Mouse (Mus musculus): ENCODE data around the gene Gzf1. TPM values are rescaled to one million over a fixed set of nuclear protein-coding genes. Genes with fewer than 3 reads are reported as not detected.

Gene Gzf1
- total and polyA plus RNA-seq, 2 experiments from 2014 or later: 14.3 to 40.1 TPM

- no peak for DNase-seq (ENCODE audit: low spot score)
- H3K4me3 ChIP-seq (ENCODE audit: low read depth, low read length): no peak overlapping the region
- WGBS: 41% methylated on average over 3 of the region's 3 CpGs
- H3K9ac ChIP-seq (replicated peaks; ENCODE audit: low read depth, low read length): no peak overlapping the region
- no peaks in the 10 kb centered on the region for H3K36me3 ChIP-seq (replicated peaks; ENCODE audit: control insufficient read depth, insufficient read depth, low read length)
- H3K27ac ChIP-seq (ENCODE audit: low read depth): no peak overlapping the region
- no peak for ATAC-seq (ENCODE audit: insufficient read depth, low read depth)
- no peak overlapping the region for H3K4me2 ChIP-seq (ENCODE audit: low read depth, low read length)
- H3K9me3 ChIP-seq (replicated peaks; ENCODE audit: control insufficient read depth, low read length): no peaks in the 10 kb centered on the region
- H3K4me1 ChIP-seq (ENCODE audit: control insufficient read depth, insufficient read depth): no peaks in the 10 kb centered on the region
- no peak for TF ChIP-seq CTCF (IDR thresholded peaks at IDR 0.05; ENCODE audit: low read depth)
- TF ChIP-seq EP300 (IDR thresholded peaks at IDR 0.05; ENCODE audit: low read depth): no peak
- H3K27me3 ChIP-seq (ENCODE audit: control insufficient read depth, insufficient read depth, low read length): no peaks in the 10 kb centered on the region
Observed at GRCm38 (mm10) chr2:148650587-148651357, 30.1 kb upstream of the Gzf1 start.

GRCm38 (mm10) chr2:148654961-148655360 is 25.9 kb upstream of the Gzf1 start:
- H3K4me3 ChIP-seq (ENCODE audit: low read depth, low read length): no peak overlapping the region
- no peak overlapping the region for H3K9ac ChIP-seq (replicated peaks; ENCODE audit: low read depth, low read length)
- no peaks in the 10 kb centered on the region for H3K36me3 ChIP-seq (replicated peaks; ENCODE audit: control insufficient read depth, insufficient read depth, low read length)
- TF ChIP-seq CTCF (IDR thresholded peaks at IDR 0.05; ENCODE audit: low read depth): peak; percentile 79
- no peak for TF ChIP-seq EP300 (IDR thresholded peaks at IDR 0.05; ENCODE audit: low read depth)
- H3K4me1 ChIP-seq (ENCODE audit: control insufficient read depth, insufficient read depth): no peaks in the 10 kb centered on the region
- 0% methylated on average over 3 of the region's 3 CpGs for WGBS
- DNase-seq (ENCODE audit: low spot score) (peak; percentile 53), ATAC-seq (ENCODE audit: insufficient read depth, low read depth) (peak; percentile 49; the same call in 1 of the 2 replicates)
- H3K9me3 ChIP-seq (replicated peaks; ENCODE audit: control insufficient read depth, low read length): no peaks in the 10 kb centered on the region
- no peak overlapping the region for H3K4me2 ChIP-seq (ENCODE audit: low read depth, low read length)
- H3K27me3 ChIP-seq (ENCODE audit: control insufficient read depth, insufficient read depth, low read length): no peaks in the 10 kb centered on the region
- no peak overlapping the region for H3K27ac ChIP-seq (ENCODE audit: low read depth)

GRCm38 (mm10) chr2:148663458-148663857 is 17.4 kb upstream of the Gzf1 start:
- 78% methylated on average over 1 of the region's 1 CpGs for WGBS
- Histone ChIP-seq H3K36me3 (replicated peaks; ENCODE audit: control insufficient read depth, insufficient read depth, low read length) (no peaks in the 10 kb centered on the region), H3K4me3 (ENCODE audit: low read depth, low read length) (no peak overlapping the region), H3K9me3 (replicated peaks; ENCODE audit: control insufficient read depth, low read length) (no peaks in the 10 kb centered on the region), H3K9ac (replicated peaks; ENCODE audit: low read depth, low read length) (no peak overlapping the region), H3K4me2 (ENCODE audit: low read depth, low read length) (no peak overlapping the region), H3K27me3 (ENCODE audit: control insufficient read depth, insufficient read depth, low read length) (no peaks in the 10 kb centered on the region), H3K4me1 (ENCODE audit: control insufficient read depth, insufficient read depth) (no peaks in the 10 kb centered on the region), H3K27ac (ENCODE audit: low read depth) (no peak overlapping the region)
- TF ChIP-seq EP300 (IDR thresholded peaks at IDR 0.05; ENCODE audit: low read depth): no peak
- TF ChIP-seq CTCF (IDR thresholded peaks at IDR 0.05; ENCODE audit: low read depth): no peak
- DNase-seq (ENCODE audit: low spot score) (no peak), ATAC-seq (ENCODE audit: insufficient read depth, low read depth) (no peak)

GRCm38 (mm10) chr2:148672199-148673096 is 8.4 kb upstream of the Gzf1 start, which contains the start of gene Nxt1:
Nxt1 (plus strand) TSS chr2:148672601.
- H3K4me2 ChIP-seq (ENCODE audit: low read depth, low read length): peak within 1 kb of the TSS; percentile 89

GRCm38 (mm10) chr2:148677801-148678200 is 3.0 kb upstream of the Gzf1 start:
- Histone ChIP-seq H3K9ac (replicated peaks; ENCODE audit: low read depth, low read length) (0 out of 2 replicates have a peak overlapping the region, but pooled peaks have one; percentile 37), H3K4me3 (ENCODE audit: low read depth, low read length) (peak overlapping the region; percentile 48), H3K4me2 (ENCODE audit: low read depth, low read length) (peak overlapping the region; percentile 67), H3K4me1 (ENCODE audit: control insufficient read depth, insufficient read depth) (peaks cover 39% of the 10 kb centered on the region), H3K9me3 (replicated peaks; ENCODE audit: control insufficient read depth, low read length) (no peaks in the 10 kb centered on the region), H3K36me3 (replicated peaks; ENCODE audit: control insufficient read depth, insufficient read depth, low read length) (peaks cover 18% of the 10 kb centered on the region), H3K27me3 (ENCODE audit: control insufficient read depth, insufficient read depth, low read length) (no peaks in the 10 kb centered on the region), H3K27ac (ENCODE audit: low read depth) (peak overlapping the region; percentile 92)
- DNase-seq (ENCODE audit: low spot score) (peak; percentile 65), ATAC-seq (ENCODE audit: insufficient read depth, low read depth) (no peak)
- 12% methylated on average over 26 of the region's 26 CpGs for WGBS
- TF ChIP-seq EP300 (IDR thresholded peaks at IDR 0.05; ENCODE audit: low read depth) (no peak), CTCF (IDR thresholded peaks at IDR 0.05; ENCODE audit: low read depth) (no peak)

More at GRCm38 (mm10) chr2:148672199-148673096, 8.4 kb upstream of the Gzf1 start, which contains the start of gene Nxt1:
- no peak for TF ChIP-seq CTCF (IDR thresholded peaks at IDR 0.05; ENCODE audit: low read depth)
- TF ChIP-seq EP300 (IDR thresholded peaks at IDR 0.05; ENCODE audit: low read depth): no peak
- Histone ChIP-seq H3K4me3 (ENCODE audit: low read depth, low read length) (peak within 1 kb of the TSS; percentile 82), H3K27me3 (ENCODE audit: control insufficient read depth, insufficient read depth, low read length) (no peaks in the 10 kb centered on the region), H3K4me1 (ENCODE audit: control insufficient read depth, insufficient read depth) (peaks cover 16% of the 10 kb centered on the region), H3K9me3 (replicated peaks; ENCODE audit: control insufficient read depth, low read length) (no peaks in the 10 kb centered on the region), H3K9ac (replicated peaks; ENCODE audit: low read depth, low read length) (peak within 1 kb of the TSS; percentile 75), H3K36me3 (replicated peaks; ENCODE audit: control insufficient read depth, insufficient read depth, low read length) (peaks cover 18% of the 10 kb centered on the region), H3K27ac (ENCODE audit: low read depth) (peak within 1 kb of the TSS; percentile 68)
- WGBS: 1% methylated on average over 58 of the region's 58 CpGs
- DNase-seq (ENCODE audit: low spot score) (peak; percentile 98), ATAC-seq (ENCODE audit: insufficient read depth, low read depth) (peak; percentile 100)
